Mouse (Mus musculus) liver (tissue): ENCODE data around the gene Zfand2a.

Experiments used
- DNase-seq: peaks from one replicate; pipeline ENCODE4 v3.0.0-alpha.2; 2020; ENCODE audit warnings: mixed read lengths

The Zfand2a gene

DNA sequence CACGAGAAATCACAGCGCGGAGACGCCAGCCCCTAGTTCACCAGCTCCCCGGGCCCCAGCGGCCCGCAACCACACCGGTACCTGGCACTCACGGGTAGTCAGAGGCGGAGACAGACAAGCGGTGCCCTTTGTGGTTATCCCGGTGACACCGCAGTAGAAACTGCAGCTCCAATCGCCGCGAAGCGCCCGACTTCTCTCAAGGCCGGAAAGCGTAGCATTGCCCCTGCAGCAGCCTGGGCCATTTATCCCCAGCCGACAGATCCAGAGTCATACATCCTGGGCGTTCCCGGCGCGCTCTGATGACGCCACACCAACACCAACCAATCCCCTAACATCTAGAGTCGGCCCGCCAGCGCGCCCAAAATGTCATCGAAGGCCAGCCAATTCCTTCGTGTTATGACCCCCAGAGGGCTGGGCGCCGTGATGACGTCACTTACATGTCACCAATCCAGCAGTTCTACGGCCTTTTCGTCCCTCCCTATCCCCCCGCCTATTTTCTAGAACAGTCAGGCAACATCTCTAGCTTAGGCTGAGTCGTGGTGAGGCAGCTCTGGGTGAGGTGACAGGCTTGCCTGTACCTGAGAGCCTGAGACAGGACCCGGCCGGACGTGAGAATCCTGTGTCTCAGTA lies at the start of gene Zfand2a:
TSS of gene Zfand2a (minus strand) at position 365 of the 630 bp plus-strand sequence.
- peak; percentile 99 for DNase-seq

DNA sequence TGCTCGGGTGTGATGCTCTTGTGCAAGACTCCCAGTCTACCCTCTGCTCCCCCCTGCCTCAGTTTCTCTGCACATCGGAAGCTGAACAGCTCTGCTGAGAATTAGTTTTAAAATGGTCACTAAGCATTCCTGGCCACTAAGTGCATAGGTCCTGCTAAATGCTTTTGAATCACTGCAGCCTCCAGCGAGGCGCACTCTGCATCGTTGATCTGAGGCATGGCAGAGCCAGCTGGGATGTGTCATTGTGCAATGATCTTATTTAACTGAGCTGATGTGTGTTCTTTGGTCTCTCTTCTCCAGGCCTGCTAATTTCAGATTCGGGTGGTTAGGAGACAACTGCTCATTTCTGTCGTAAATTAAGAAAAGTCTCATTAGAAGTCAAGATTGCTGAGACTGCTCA lies 44.5 kb upstream of the Zfand2a start:
- DNase-seq: no peak

DNA sequence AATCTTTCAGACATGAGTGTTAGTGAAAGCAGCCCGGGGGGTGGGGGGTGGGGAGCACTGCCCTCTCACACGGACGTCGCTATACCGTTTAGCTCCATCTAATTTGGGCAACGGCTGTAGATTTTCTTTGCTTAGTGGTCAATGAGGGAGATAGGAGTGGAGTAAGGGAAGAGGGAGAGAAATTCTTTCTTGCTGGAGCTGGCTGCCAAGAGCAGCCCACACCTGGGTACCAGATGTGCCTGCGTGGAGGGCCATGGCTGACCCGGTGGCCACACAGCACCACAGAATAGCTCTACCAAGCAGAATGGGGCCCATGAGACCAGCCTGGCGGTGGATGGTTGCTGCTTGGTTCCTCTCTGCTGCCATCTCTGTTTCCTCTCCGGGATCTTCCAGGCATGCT lies 37.6 kb upstream of the Zfand2a start:
- DNase-seq: no peak

DNA sequence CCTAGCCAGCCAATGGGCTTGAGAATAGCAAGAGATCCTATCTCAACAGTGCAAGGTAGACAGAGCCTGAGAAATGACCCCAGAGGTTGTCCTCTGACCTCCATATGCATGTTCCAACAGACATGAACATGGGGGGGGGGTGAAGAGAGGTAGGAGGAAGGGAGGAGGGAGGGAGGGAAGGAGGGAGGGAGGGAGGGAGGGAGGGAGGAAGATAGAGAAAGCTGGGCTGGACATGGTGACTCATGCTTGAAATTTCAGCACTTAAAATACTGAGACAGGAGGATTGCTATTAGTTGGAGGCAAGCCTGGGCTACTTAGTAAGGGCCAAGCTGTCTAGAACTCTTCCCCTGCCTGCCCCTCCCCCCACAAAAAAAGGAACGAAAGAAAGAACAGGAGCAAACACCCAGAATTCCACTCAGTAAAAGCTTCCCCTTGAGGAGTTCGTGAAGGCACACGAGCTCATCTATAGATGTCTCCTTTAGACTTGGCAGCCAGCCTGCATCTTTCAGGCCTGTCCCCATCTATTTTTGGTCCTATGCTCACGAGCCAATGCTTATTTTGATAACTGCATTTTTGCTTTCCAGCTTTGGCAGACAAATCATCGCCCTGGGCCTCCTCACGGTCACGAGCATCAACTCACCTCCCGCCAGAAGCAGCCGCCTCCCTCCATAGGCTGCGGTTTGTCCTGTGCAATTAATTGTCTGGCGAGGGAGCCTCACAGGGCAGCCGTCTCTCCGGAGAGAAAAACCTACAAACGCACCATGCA lies 35.9 kb upstream of the Zfand2a start:
- DNase-seq: no peak

DNA sequence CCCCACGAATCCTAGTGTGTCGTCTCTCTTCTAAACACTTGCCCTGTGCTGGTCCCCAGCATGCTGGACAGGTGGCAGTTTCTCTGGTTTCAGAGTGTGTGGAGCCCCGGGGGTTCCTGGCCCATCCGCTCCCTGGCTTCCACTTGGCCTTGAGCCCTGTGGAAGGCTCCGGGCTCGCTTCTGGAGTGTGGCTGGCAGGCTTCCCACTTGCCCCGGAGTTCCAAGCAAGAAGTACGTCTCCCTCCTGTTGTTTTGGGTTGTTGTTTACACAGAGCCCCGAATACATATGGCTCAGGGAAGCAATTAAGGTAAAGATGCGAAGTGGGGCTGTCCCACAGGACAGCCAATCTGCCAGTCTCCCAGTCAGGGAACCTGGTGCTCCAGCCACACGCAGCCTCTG lies 31.9 kb upstream of the Zfand2a start:
- no peak for DNase-seq

DNA sequence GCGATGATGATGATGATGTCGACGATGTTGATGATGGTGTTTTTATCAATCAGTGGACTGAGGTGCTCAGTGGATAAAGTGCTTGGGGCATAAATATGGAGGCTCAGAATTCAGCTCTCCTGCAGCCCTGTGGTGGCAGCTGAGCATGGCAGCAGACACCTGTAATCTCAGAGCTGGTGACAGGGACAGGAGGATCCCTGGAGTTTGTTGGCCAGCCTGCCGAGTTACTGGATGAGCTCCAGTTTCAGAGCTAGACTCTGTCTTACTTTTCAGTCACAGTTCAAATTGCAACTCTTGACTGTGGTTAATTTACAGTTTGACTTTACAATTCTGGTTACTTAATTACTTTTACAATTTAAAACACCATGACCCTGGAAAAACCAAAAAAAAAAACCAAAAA lies 27.9 kb upstream of the Zfand2a start:
- no peak for DNase-seq

DNA sequence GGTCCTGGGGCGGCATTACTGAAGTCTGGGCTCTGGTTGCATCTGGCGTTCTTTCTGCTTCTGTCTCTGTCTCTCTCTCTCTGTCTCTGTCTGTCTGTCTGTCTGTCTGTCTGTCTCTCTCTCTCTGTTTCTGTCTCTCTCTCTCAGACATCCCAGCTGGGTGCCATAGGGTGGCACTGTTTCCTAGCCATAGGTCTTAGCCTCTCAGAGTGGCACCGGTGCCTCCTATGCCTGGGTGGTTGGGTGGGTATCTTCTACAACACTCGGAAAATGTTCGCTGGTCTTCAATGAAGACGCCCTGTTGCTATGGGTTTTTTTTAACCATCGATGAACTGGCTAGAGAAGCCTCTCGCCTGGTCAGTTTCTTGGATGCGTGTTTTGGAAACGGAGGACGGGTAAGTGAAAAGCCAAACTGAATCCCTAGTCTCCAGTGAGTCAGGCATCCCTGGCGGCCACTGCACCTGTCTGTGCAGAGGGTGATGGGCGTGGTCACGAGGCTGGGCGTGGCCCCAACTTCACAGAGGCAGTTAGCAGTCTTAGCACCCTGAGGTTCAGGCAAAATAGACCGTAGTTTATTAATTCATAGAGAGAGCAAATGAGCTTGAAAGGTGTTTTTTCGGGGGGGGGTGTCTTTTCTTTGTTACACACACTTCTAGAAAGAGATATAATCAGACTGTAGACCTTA lies 26.5 kb upstream of the Zfand2a start:
- DNase-seq: peak; percentile 50

DNA sequence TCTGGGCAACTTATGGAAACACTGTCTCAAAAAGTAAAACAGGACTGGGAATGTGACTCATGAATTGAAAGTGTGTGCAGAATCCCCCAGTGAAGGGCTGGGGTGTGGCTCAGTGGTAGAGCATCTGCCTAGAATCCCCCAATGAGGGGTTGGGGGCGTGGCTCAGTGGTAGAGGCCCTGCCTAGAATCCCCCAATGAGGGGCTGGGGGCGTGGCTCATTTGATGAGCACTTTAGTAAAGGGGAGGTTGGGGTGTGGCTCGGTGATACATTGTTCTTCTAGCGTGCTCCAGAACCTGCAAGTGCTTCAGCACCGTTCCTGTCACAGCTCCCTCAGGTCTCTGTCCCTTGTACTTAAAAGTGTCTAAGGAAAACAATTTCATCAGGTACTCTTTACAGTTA lies 21.9 kb upstream of the Zfand2a start:
- DNase-seq: peak; percentile 44

DNA sequence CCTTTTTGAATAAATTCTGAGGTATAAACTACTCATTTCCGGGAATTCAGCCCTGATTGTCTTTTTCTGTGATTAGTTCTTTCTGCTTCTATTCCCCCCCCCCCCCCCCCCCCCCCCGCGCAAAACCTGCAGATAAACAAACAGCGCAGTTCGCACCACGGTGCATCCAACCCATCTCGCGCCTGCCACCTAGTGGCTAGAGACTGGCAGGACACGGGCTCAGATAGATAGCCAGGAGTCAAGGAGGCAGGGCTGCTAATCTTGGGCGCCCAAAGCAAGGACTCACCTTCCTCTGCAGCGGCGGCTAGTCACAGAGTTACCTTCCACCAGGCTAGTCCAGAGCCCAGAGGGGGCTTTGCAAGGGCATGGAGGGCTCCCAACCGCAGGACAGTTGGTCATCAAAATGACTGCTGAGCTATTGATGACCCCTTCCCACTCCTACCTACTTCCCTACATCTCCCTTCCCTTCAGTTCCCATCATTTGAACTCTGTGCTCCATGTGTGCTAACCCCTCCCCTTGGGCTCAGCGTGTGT lies 20.8 kb upstream of the Zfand2a start:
- DNase-seq: peak; percentile 78

DNA sequence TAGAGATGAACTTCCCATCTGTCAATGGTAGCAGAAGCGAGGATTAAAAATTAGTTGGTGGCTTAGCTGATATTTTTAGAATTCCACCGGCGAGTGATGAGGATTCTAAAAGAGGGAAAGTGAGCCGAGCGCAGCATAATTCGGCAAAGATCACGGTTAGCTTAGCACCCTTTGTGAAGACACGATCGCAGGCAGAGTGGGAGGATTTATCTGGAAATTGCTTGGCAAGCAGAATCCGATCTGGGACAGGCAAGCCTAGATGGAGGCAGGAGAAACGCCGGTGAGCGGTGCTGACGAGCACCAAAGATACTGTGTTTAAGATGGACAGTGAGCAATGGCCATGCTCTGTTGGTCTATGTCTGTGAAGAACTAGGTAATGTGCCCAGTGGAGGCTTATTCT lies 17.9 kb upstream of the Zfand2a start:
- DNase-seq: no peak

DNA sequence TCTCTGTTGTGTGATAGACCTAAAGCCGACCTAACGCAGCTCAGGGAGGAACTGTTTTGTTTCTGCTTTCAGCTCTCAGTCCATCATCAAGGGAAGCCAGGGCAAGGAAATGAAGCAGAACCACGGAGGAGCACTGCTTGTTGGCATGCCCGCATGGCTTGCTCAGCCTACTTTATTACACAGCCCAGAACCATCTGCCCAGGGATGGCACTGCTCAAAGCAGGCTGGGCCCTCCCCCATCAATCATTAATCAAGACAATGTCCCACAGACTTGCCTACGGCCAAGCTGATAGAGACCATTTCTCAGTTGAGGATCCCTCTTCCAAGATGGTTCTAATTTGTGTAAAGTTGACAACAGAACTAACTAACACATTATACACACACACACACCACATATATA lies 14.4 kb upstream of the Zfand2a start:
- no peak for DNase-seq

DNA sequence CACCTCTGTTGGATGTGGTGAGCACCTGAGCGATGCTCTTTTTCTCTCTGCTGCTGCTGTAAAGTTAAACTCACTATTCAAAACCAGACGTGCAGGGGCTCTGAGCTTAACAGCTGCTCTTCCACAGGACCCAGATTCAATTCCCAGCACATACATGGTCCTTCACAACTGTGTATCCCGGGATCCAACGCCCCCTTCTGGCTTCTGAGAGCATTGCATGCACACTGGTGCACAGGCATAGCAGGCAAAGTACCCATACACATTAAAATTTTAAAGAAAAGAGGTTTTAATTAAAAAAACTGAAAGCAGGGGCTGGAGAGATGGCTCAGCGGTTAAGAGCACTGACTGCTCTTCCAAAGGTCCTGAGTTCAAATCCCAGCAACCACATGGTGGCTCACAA lies 12.6 kb upstream of the Zfand2a start:
- no peak for DNase-seq

DNA sequence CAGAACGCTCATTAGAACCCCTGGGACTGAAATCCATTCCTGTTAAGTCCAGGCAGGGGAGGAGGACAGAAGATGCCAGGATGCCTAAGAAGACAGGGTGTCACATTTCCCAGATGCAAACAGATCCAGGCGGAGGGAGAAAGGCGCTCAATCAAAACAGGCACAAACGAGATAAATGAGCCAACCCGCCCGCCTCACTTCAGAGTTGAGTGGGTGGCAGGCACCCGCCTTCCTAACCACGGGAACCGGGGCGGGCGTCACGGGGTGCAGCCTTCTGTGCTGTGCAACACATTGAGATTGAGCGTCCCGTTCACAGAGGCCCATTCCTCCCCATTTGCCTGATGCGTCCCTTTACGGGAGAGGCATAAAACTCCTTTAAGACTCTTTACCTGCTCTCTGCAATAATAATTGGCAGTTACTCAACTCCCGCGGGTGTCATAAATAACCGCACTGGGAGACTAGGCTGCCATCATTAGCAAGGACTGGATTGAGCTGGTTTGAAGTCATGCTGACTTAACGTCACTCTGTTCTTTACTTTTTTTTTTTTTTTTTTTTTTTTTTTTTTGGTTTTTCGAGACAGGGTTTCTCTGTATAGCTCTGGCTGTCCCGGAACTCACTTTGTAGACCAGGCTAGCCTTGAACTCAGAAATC lies 10.8 kb upstream of the Zfand2a start:
- no peak for DNase-seq

DNA sequence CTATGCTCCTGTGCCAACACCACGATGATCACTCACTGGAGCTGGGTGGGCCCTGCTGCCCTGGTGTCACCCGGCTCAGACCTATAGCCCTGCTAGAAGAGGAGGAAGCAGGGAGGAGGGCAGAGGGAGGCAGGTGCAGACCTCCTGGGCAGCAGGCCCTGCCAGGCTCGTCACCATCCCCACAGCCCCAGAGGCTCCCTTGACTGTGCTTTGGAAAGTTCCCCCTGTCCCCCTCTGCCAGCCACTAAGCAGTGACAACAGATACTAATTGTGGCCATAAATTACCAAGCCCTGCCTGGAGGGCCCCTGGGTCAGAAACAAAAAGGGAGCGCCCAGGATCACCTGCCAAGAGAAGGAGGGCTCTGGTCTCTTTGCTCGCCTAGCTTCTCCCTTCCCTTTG lies 9.3 kb upstream of the Zfand2a start:
- DNase-seq: no peak

DNA sequence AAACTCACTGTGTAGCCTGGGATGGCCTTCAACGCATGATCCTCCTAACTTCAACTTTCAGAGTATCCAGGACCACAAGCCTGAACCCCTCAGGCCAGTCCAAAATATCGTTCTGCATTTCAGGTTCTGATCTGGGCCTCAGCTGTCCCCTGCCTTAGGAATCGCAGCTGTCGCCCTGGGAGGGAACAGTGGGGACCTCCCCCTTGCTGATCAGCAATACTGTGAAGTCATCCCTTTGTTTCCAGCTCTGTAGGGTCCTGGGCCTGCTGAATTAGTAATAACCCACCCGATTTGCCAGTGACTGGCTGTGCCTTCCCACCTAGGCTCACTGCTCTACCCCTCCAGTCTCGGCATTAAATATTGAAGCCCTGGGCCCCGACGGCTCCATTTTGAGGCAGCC lies 7.0 kb upstream of the Zfand2a start:
- no peak for DNase-seq

DNA sequence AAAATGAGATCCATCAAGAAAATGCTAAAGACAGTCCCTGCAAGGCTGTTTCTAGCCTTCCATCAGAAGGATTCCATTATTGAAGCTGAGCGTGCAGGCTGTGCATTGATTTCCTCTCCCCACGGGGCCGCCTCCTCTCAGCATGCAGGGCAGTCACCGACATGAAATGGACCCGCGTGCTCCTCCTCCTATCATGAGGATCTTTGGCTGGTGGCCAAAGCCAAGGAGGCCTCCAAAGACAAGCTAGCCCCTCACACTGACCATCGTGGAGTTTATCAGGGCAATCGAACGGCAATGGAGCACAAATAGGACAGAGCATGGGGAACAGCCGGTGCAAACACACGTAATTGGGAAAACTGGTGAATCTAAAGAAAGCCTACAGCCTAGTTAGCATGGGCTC lies 5.8 kb upstream of the Zfand2a start:
- no peak for DNase-seq

DNA sequence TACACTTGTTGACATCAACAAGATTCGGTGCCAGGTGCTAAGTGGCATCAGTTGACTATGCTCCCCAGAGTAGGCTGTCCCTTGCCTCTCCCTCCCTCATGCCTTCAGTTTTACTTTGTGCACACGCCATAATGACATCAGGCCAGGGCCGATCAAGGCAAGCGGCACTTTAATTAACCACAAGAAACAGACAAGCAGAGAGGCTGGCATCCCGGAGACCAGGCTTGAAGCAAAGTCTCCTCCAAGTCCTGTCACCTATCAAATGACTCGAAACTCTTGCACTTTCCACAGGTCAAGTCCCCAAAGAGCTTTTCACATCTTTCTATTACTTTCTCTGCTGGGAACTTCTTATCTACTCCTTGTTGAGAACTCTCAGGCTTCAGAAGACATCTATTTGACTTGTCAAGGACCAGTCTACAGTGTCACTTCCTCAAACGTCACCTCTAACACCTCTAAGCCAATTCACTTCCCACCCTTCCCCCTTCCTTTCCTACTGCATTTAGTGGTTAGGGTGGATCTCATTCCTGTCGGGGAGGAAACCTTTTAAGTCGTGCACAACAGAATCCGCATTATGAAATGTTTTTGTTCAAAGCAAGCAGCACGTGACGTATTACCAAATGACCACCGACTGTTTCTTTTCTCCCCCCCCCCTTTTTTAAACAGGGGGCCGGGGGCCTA lies 1.0 kb downstream of the Zfand2a start:
- DNase-seq: no peak

DNA sequence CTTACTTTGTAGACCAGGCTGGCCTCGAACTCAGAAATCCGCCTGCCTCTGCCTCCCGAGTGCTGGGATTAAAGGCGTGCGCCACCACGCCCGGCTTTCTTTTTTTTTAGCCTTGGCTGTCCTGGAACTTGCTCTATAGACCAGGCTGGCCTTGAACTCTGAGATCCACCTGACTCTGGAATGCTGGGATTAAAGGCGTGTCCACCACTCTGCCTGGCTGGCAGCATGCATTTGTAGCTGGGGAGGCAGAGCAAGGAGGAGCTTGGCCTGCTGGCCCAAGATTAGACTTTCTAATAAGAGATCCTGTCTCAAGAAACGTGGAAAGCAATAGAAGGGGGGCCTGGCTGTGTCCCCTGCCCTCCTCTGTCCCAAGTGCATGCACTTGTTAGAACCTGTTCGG lies 3.9 kb downstream of the Zfand2a start:
- no peak for DNase-seq

DNA sequence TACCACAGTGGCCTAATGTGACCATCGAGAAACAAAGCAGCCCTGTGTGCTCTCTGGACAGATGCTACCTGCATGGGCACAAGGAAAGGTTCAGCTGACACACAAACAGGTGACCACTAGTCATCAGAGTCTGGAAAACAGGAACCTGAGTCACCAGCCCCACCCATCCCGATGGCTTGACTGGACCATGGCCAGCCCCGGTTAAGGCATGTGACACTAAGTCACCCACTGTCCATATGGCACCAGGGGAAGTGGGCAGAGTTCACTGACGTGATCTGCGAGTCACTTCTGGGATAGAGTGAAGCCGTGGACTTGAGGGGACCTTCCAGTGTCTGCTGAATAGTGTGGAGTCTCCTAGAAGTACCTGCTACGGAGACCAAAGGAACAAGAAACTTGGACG lies 5.3 kb downstream of the Zfand2a start:
- no peak for DNase-seq

DNA sequence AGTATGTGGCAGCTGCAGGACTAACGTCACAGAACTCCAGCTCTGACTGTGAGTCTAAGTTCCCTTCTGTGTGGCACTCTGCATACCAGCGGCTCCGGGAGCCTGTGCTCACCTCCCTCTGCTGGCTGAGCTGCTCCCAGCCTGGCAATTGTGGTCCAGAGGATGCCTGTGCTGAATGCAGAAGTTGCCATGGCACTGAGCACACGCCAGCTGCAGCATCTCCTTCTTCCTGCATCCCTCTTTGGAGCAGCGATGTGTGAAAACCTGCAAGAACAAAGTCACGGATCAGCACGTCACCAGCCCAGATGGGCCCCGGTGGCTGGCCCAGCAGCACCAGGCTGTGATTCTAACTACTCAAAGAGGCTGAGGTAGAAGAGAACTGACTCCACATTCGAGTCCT lies 9.6 kb downstream of the Zfand2a start:
- DNase-seq: no peak

DNA sequence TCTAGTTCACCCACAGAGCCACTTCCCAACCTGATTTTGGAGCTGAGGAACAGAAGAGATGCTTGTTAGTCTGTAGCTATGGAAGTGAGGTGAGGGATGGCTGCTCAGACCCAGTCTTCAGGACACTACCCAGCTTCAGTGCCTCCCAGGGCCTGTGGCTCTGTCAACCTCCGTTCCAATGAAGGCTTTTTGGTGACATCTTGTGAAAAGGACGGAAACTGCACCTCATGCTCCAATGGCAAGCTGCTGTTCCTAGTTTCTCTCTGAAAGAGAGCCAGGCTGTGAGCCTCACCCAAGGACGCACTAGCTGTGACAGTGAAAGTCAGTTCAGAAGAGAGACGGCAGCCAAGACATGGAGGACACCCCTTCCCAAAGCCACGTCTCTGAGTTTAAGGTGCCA lies 16.4 kb downstream of the Zfand2a start:
- no peak for DNase-seq

DNA sequence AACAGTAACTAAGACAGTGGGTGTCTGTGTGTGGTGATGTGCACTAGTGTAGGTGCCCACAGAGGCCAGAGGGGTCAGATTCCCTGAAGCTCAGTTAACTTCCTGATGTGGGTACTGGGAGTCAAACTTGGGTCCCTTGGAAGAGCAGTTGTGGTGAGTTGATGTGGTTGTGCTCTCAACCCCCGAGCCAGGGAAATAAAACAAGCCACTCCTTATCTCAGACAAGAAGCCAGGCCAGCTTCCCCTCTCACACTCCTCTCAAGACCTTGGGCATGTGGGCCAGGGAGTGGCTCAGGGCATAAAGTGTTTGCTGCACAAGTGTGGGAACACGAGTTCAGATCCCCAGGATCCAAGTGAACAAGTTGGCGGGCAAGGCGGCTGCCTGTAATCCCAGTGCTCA lies 17.5 kb downstream of the Zfand2a start:
- no peak for DNase-seq

DNA sequence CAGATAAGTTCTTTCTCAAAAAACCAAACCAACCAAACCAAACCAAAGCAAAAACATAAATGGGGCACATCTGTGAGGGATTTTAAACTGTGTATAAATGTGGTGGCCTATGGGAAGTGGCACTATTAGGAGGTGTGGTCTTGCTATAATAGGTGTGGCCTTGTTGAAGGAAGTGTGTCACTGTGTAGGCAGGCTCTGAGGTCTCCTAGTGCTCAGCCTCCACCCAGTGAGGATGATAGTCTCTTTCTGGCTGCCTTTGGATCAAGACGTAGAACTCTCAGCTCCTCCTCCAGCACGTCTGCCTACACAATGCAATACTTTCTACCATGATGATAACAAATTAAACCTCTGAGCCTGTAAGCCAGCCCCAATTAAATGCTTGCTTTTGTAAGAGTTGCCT lies 18.0 kb downstream of the Zfand2a start:
- DNase-seq: no peak
